Mouse (Mus musculus) liver, adult 2 months (tissue): ENCODE data around the gene Idh2. TPM values are rescaled to one million over a fixed set of nuclear protein-coding genes. Genes with fewer than 3 reads are reported as not detected.

ENCODE experiments used
- DNase-seq: peaks from one replicate; pipeline ENCODE4 v3.0.0-alpha.2; 2011; ENCODE audit warnings: low read depth, low spot score; ENCODE audit errors: extremely low read depth
- H3K27ac ChIP-seq: fragments of 200-500 bp; replicated peaks from 2 replicates; pipeline ENCODE4 v1.5.1; 2012; ENCODE audit warnings: low read depth, mild to moderate bottlenecking, control low read depth, inconsistent platforms, low read length; ENCODE audit not compliant: insufficient read depth
- H3K27me3 ChIP-seq: fragments of 200-500 bp; 2 replicates; pipeline ENCODE4 v1.6.1; 2012; ENCODE audit warnings: mild to moderate bottlenecking, moderate library complexity, low read length, inconsistent platforms; ENCODE audit not compliant: control insufficient read depth, insufficient read depth
- H3K36me3 ChIP-seq: fragments of 200-500 bp; 2 replicates; pipeline ENCODE4 v1.6.1; 2012; ENCODE audit warnings: low read length, inconsistent platforms; ENCODE audit not compliant: control insufficient read depth, insufficient read depth
- H3K4me1 ChIP-seq: fragments of 200-500 bp; 2 replicates; pipeline ENCODE4 v1.6.1; 2011; ENCODE audit warnings: low read length; ENCODE audit not compliant: control insufficient read depth, insufficient read depth
- H3K4me3 ChIP-seq: fragments of 200-500 bp; 2 replicates; pipeline ENCODE4 v1.5.1; 2011; ENCODE audit warnings: low read depth, mild to moderate bottlenecking, control low read depth, low read length, moderate library complexity; ENCODE audit not compliant: insufficient read depth
- H3K79me2 ChIP-seq: fragments of 200-500 bp; 2 replicates; pipeline ENCODE4 v1.6.1; 2012; ENCODE audit warnings: inconsistent platforms, mild to moderate bottlenecking, low read length, moderate library complexity; ENCODE audit not compliant: control insufficient read depth, insufficient read depth
- H3K9ac ChIP-seq: fragments of 200-500 bp; 2 replicates; pipeline ENCODE4 v1.6.1; 2012; ENCODE audit warnings: low read depth, mild to moderate bottlenecking, control low read depth, inconsistent platforms, low read length
- CTCF ChIP-seq: fragments of 200-500 bp; IDR thresholded peaks from 2 replicates; pipeline ENCODE4 v1.5.1; 2011; ENCODE audit warnings: low read depth, low read length, control low read depth
- POLR2A ChIP-seq: fragments of 200-500 bp; IDR thresholded peaks from 2 replicates; pipeline ENCODE4 v1.6.1; 2011; ENCODE audit warnings: low read length, control low read depth; ENCODE audit not compliant: insufficient read depth; ENCODE audit errors: extremely low read depth
- WGBS: fragments of 180-500 bp; shearing (Covaris S2); methylation state at CpG from one replicate; pipeline ENCODE4 v1.1.7; 2018; 5-methylcytosine and 5-hydroxymethylcytosine counted together
- polyA plus RNA-seq: library from polyadenylated mRNA; depleted of rRNA; stranded (reverse); fragments of >200 nt; gene quantifications from 2 replicates; pipeline ENCODE4 v1.2.3, GENCODE M21; 2012
- total RNA-seq: library from RNA; depleted of rRNA; stranded (reverse); fragments of >200 nt; gene quantifications from 2 replicates; pipeline ENCODE4 v1.2.3, GENCODE M21; 2014

Idh2 gene
- total and polyA plus RNA-seq, 2 experiments, result 163 to 177 TPM

DNA sequence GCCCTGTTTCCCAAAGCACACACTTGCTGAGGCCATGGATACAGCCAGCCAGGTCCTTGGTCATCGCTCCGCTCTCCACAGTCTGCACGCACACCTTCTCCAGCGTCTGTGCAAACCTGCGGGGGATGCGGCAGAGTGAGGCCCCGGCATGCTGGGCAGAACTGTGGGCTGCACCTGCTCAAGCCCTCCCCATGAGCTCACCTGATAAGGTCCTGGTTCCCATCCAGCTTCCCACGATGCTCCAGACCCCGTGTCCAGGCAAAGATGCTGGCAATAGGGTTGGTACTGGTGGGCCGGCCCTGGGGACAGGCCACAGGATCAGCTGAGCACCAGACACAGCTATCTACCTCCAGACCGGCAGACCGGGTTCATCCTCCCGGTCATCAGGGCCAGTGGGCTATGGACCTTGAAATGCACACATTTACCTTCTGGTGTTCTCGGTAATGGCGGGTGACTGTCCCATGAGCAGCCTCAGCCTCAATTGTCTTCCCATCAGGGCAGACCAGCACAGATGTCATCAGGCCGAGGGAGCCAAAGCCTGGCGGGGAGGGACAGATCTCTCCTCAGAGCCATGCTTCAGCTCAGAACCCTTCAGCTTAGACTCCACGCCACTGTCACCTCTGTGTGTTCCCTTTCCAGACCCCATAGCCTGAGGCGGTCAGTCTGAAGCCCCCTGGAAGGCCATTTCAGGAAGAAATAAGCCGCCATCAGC is 19.4 kb downstream of the Idh2 start:
- H3K27ac ChIP-seq, result no peak overlapping the region
- H3K36me3 ChIP-seq, result peaks cover 19% of the 10 kb centered on the region; the same call in 1 of the 2 replicates
- H3K4me3 ChIP-seq, result no peak overlapping the region
- TF ChIP-seq CTCF (no peak), POLR2A (no peak)
- WGBS, result 94% methylated on average over 20 of the region's 20 CpGs
- no peaks in the 10 kb centered on the region for H3K27me3 ChIP-seq
- DNase-seq, result no peak
- no peaks in the 10 kb centered on the region for H3K4me1 ChIP-seq
- no peak overlapping the region for H3K9ac ChIP-seq
- no peaks in the 10 kb centered on the region for H3K79me2 ChIP-seq

DNA sequence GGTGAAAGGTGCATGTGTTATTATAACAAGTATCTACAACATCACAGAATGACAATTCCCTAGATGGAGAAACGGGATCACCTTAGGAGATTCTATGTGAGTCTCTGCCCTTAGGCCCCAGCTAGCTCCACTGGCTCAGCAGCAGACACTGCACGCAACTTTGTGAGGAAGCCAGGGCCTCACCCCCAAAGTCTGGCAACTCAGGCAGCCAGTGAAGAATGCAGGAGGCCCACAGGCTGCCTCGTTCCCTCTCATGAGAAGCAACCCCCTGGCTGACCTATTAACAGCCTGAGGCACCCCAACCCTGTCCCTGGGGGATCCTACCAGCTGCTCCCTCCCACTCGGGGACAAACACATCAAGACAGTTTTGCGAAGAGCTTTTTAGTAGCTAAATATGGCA is 20.7 kb downstream of the Idh2 start:
- Histone ChIP-seq H3K9ac (no peak overlapping the region), H3K36me3 (peaks cover 19% of the 10 kb centered on the region; the same call in 1 of the 2 replicates), H3K4me1 (no peaks in the 10 kb centered on the region), H3K27ac (no peak overlapping the region), H3K79me2 (no peaks in the 10 kb centered on the region), H3K27me3 (no peaks in the 10 kb centered on the region), H3K4me3 (no peak overlapping the region)
- TF ChIP-seq CTCF, result no peak
- TF ChIP-seq POLR2A, result no peak
- WGBS, result 86% methylated on average over 5 of the region's 5 CpGs
- no peak for DNase-seq

DNA sequence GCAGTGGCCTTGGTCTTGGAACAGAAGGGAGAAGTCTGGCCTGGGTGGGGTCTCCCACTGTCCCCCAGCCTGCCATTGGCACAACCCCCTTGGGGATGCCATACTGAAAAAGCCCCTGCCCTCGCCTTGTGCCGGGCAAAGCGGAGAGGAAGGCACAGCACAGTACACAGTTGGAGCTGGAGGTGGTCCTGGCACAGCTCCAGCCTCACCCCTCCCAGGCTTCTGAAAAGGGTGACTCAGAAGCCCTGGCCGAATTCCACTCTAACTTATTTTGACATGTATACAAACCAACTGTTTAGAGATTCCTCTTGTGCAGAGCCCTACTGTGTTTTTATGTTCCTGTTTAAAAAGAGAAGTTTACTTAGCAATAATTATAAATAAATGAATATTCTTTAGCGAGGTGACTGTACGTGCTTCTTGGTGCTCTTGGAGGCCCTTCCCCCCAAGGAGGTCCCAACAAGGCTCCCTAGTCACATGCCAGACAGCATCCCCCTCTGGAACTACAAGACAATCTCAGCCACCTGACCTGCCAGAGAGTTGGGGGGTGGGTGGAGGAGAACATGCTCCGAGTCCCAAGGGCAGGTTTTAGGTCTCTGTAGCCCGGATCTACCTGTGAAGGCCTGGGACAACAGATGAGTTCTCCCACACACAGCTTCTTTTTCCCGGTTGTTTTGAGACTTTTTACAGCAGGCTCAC is 22.7 kb downstream of the Idh2 start:
- peaks cover 2% of the 10 kb centered on the region for H3K4me1 ChIP-seq
- no peak overlapping the region for H3K27ac ChIP-seq
- TF ChIP-seq CTCF (no peak), POLR2A (no peak)
- WGBS, result 76% methylated on average over 9 of the region's 9 CpGs
- H3K9ac ChIP-seq, result no peak overlapping the region
- no peak for DNase-seq
- H3K79me2 ChIP-seq, result no peaks in the 10 kb centered on the region
- H3K36me3 ChIP-seq, result peaks cover 10% of the 10 kb centered on the region; the same call in 1 of the 2 replicates
- H3K27me3 ChIP-seq, result no peaks in the 10 kb centered on the region
- H3K4me3 ChIP-seq, result no peak overlapping the region

DNA sequence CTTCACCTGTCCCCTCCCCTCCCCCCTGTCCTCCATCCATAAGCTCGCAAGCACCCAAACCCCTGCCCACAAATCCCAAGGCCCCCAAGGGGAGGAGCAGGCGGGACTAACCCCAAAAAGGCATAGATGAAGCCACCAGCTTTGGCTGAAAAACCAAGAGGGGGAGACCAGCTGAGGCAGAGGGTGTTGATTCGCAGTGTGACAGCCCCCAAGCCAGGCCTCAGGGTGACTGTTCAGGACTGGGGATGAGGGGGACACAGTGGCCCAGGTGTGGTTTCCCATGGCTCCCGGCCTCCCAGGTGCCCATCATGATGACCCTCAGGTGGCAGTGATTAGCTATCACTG is 23.4 kb downstream of the Idh2 start:
- Histone ChIP-seq H3K36me3 (peaks cover 8% of the 10 kb centered on the region; the same call in 1 of the 2 replicates), H3K4me3 (no peak overlapping the region), H3K9ac (no peak overlapping the region), H3K79me2 (no peaks in the 10 kb centered on the region), H3K27me3 (no peaks in the 10 kb centered on the region), H3K27ac (no peak overlapping the region), H3K4me1 (peaks cover 2% of the 10 kb centered on the region)
- 96% methylated on average over 4 of the region's 4 CpGs for WGBS
- no peak for DNase-seq
- TF ChIP-seq POLR2A, result no peak
- TF ChIP-seq CTCF, result no peak

DNA sequence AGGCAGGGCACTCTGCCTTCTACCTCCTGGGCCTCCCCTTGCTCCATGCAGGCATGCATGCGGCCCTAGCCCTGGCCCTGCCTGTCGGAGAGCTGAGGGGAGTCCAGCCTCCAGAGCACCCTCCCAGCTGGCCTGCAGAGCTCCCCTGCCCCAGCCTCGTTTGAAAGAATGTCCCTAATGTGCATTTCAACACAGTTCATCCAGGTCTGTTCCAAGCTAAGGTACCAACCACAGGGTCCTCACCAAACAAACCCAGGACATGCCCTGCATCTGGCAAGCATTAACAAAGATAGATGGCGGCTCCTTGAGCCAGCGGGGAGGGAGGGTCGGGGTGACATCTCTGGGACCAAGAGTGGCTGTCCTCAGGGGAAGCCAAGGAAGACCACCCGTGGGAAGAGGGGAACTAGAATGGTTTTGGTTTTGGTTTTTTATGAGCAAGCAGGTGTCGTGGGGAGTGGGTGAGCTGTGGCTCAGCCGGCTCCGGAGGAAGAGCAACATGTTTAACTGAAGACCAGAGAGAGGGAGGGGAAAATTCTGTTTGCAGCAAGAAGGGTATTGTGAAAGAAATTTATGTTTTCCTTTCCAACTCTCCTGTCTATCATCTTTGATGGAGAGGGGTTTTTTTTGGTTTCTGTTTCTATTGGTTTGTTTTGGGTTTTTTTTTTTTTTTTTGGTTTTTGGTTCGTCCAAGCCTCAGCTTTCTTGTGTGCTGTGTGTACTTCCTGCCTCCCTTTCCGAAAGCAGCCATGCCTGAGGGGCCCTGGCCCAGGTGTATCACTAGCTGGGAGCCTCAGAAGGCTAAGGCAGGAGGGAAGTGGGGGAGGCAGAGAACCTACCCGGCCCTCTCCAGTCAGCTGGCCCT is 24.0 kb downstream of the Idh2 start:
- Histone ChIP-seq H3K4me3 (no peak overlapping the region), H3K27ac (no peak overlapping the region), H3K27me3 (no peaks in the 10 kb centered on the region), H3K36me3 (peaks cover 7% of the 10 kb centered on the region; the same call in 1 of the 2 replicates), H3K4me1 (peaks cover 2% of the 10 kb centered on the region), H3K9ac (no peak overlapping the region), H3K79me2 (no peaks in the 10 kb centered on the region)
- DNase-seq, result no peak
- TF ChIP-seq POLR2A, result no peak
- TF ChIP-seq CTCF, result no peak
- 77% methylated on average over 13 of the region's 13 CpGs for WGBS
